23 mouse cellular contexts compared by ENCODE assay signal in genomic region chr6:125213129-125213528, GRCm38 (mm10).
"Had no signal": no experiment of that assay in that cellular context is flagged by ENCODE, and none has a peak within 500 bp of the region (broad histone marks: within the 10 kb centered on the region; RNA-seq: fewer than 3 reads in every experiment).

No protein-coding gene starts in this region.

- H3K4me3 ChIP-seq: hindbrain, embryonic 13.5 days; hindbrain, embryonic 15.5 days; kidney, embryonic 15.5 days; limb, embryonic 13.5 days; limb, embryonic 15.5 days; liver, embryonic 12.5 days had no signal

- H3K4me2 ChIP-seq: heart, embryonic 11.5 days; hindbrain, embryonic 13.5 days; hindbrain, embryonic 15.5 days; kidney, embryonic 15.5 days; limb, embryonic 13.5 days; limb, embryonic 15.5 days; liver, embryonic 12.5 days had no signal

- H3K9ac ChIP-seq: hindbrain, embryonic 13.5 days; hindbrain, embryonic 15.5 days; kidney, embryonic 15.5 days; limb, embryonic 13.5 days; limb, embryonic 15.5 days; liver, embryonic 12.5 days; liver, embryonic 14.5 days had no signal

- ATAC-seq: hindbrain, postnatal 0 days; intestine, embryonic 16.5 days; liver, embryonic 12.5 days had no signal

- H3K36me3 ChIP-seq: hindbrain, embryonic 13.5 days; hindbrain, embryonic 15.5 days; kidney, embryonic 15.5 days; limb, embryonic 13.5 days; limb, embryonic 15.5 days; liver, embryonic 12.5 days had no signal

- DNase-seq: gastrocnemius, postnatal 14 days; gastrocnemius, postnatal 36 days; heart, adult 18-20 months; heart, postnatal 10 days; heart, postnatal 36 days; kidney, adult 11 months; kidney, adult 9 months; kidney, postnatal 14 days; kidney, postnatal 36 days; layer of hippocampus, postnatal 36 days; left cerebral cortex, postnatal 4 days; lung, adult 18-20 months had no signal

- H3K27ac ChIP-seq: hindbrain, embryonic 13.5 days; hindbrain, embryonic 15.5 days; hindbrain, postnatal 0 days; kidney, embryonic 15.5 days; kidney, postnatal 0 days; limb, embryonic 13.5 days; limb, embryonic 15.5 days; liver, embryonic 12.5 days; liver, embryonic 14.5 days had no signal

- H3K9me3 ChIP-seq: hindbrain, embryonic 13.5 days; hindbrain, embryonic 15.5 days; kidney, embryonic 15.5 days; limb, embryonic 13.5 days; limb, embryonic 15.5 days; liver, embryonic 12.5 days had no signal
